ENCODE assay signal across 18 mouse cellular contexts in the genomic region with DNA sequence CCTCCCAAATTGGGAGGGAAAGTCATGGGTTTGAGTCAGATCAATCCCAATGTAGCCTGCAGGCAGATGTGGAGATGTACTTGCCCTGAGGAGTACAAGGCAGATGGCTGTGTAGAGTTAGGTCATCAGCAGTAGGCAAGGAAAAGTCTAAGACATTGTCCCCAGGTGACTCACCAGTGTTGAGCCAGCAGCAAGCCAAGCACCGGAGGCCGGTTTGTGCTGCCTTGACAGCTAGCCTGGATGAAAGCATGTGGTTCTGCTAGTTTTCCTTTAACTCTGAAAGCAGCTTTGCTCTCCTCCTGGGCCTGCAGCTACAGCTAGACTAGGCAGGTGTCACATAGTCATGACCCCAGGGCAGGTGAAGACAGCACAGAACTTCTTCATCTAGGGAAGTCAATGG. TPM values are rescaled to one million over a fixed set of nuclear protein-coding genes. Genes with fewer than 3 reads are reported as not detected.
DNase-seq lines count a peak whose midpoint lies in the region; ATAC-seq and TF ChIP-seq lines count a peak whose summit lies in the region.
"Had no signal": no experiment of that assay in that cellular context is flagged by ENCODE, and none has a peak within 500 bp of the region (broad histone marks: within the 10 kb centered on the region; RNA-seq: fewer than 3 reads in every experiment).

No protein-coding gene starts in this region.

- no peak for ATAC-seq in embryonic facial prominence, embryonic 14.5 days (ENCODE audit: low read depth)
- ATAC-seq in intestine, postnatal 0 days: peak; percentile 64

- H3K36me3 ChIP-seq in embryonic facial prominence, embryonic 14.5 days (ENCODE audit: control insufficient read depth, insufficient read depth, low read length): no peaks in the 10 kb centered on the region
- H3K36me3 ChIP-seq in embryonic facial prominence, embryonic 10.5 days (replicated peaks): no peaks in the 10 kb centered on the region
- H3K36me3 ChIP-seq in intestine, postnatal 0 days (ENCODE audit: control insufficient read depth, insufficient read depth): no peaks in the 10 kb centered on the region
- H3K36me3 ChIP-seq: embryonic facial prominence, embryonic 12.5 days; forebrain, embryonic 12.5 days; hindbrain, embryonic 12.5 days; limb, embryonic 13.5 days; lung, embryonic 15.5 days; midbrain, embryonic 10.5 days had no signal

- no peak overlapping the region for H3K9ac ChIP-seq in embryonic facial prominence, embryonic 14.5 days (ENCODE audit: low read depth, low read length)
- no peak overlapping the region for H3K9ac ChIP-seq in intestine, postnatal 0 days (ENCODE audit: low read depth, low read length)
- H3K9ac ChIP-seq: embryonic facial prominence, embryonic 12.5 days; forebrain, embryonic 12.5 days; hindbrain, embryonic 12.5 days; limb, embryonic 13.5 days; lung, embryonic 15.5 days had no signal

- WGBS in embryonic facial prominence, embryonic 14.5 days: 71% methylated on average over 2 of the region's 2 CpGs
- 84% methylated on average over 2 of the region's 2 CpGs for WGBS in embryonic facial prominence, embryonic 10.5 days
- WGBS in intestine, postnatal 0 days: 47% methylated on average over 2 of the region's 2 CpGs

- peak; percentile 24 for DNase-seq in embryonic facial prominence, embryonic 14.5 days (ENCODE audit: low spot score)
- DNase-seq in embryonic facial prominence, embryonic 10.5 days (ENCODE audit: low spot score): no peak
- peak; percentile 65 to 86 for DNase-seq in kidney, postnatal 25 days
- peak; percentile 42 for DNase-seq in urinary bladder, postnatal 25 days (ENCODE audit: low spot score)
- no peak for DNase-seq in right cerebral cortex, adult 18-20 months
- no peak for DNase-seq in testis, postnatal 10 days (ENCODE audit: low spot score)
- DNase-seq in frontal cortex, postnatal 10 days (ENCODE audit: low spot score in 2 of 2): no peak
- DNase-seq: adrenal gland, postnatal 10 days; cerebellum, postnatal 25 days; heart, adult 11 months; right cerebral cortex, postnatal 25 days had no signal

- no peaks in the 10 kb centered on the region for H3K27me3 ChIP-seq in embryonic facial prominence, embryonic 14.5 days (replicated peaks; ENCODE audit: control insufficient read depth, insufficient read depth, low read length)
- H3K27me3 ChIP-seq in embryonic facial prominence, embryonic 10.5 days (replicated peaks; ENCODE audit: low read depth, poor library complexity, severe bottlenecking): no peaks in the 10 kb centered on the region
- H3K27me3 ChIP-seq in intestine, postnatal 0 days (replicated peaks; ENCODE audit: control insufficient read depth, insufficient read depth, low read length): no peaks in the 10 kb centered on the region
- H3K27me3 ChIP-seq: embryonic facial prominence, embryonic 12.5 days; forebrain, embryonic 12.5 days; hindbrain, embryonic 12.5 days; limb, embryonic 13.5 days; lung, embryonic 15.5 days had no signal

- H3K4me2 ChIP-seq in embryonic facial prominence, embryonic 14.5 days (ENCODE audit: low read depth, low read length): no peak overlapping the region
- no peak overlapping the region for H3K4me2 ChIP-seq in intestine, postnatal 0 days (replicated peaks; ENCODE audit: low read depth)
- H3K4me2 ChIP-seq: embryonic facial prominence, embryonic 12.5 days; forebrain, embryonic 12.5 days; hindbrain, embryonic 12.5 days; limb, embryonic 13.5 days; lung, embryonic 15.5 days had no signal

- H3K4me3 ChIP-seq in embryonic facial prominence, embryonic 14.5 days (ENCODE audit: low read depth, low read length): no peak overlapping the region
- H3K4me3 ChIP-seq in embryonic facial prominence, embryonic 10.5 days: no peak overlapping the region
- H3K4me3 ChIP-seq in intestine, postnatal 0 days (ENCODE audit: low read depth, low read length): no peak overlapping the region
- H3K4me3 ChIP-seq: embryonic facial prominence, embryonic 12.5 days; forebrain, embryonic 12.5 days; hindbrain, embryonic 12.5 days; limb, embryonic 13.5 days; lung, embryonic 15.5 days; midbrain, embryonic 10.5 days had no signal

- no peaks in the 10 kb centered on the region for H3K9me3 ChIP-seq in embryonic facial prominence, embryonic 14.5 days (ENCODE audit: control insufficient read depth, low read length)
- H3K9me3 ChIP-seq in embryonic facial prominence, embryonic 10.5 days: no peaks in the 10 kb centered on the region
- no peaks in the 10 kb centered on the region for H3K9me3 ChIP-seq in intestine, postnatal 0 days (ENCODE audit: control insufficient read depth)
- H3K9me3 ChIP-seq: embryonic facial prominence, embryonic 12.5 days; forebrain, embryonic 12.5 days; hindbrain, embryonic 12.5 days; limb, embryonic 13.5 days; lung, embryonic 15.5 days; midbrain, embryonic 10.5 days had no signal

- H3K4me1 ChIP-seq in embryonic facial prominence, embryonic 14.5 days (ENCODE audit: control insufficient read depth, insufficient read depth, low read length): no peaks in the 10 kb centered on the region
- 0 out of 2 replicates have a peak, but pooled peaks cover 2% of the 10 kb centered on the region for H3K4me1 ChIP-seq in embryonic facial prominence, embryonic 10.5 days
- H3K4me1 ChIP-seq in intestine, postnatal 0 days (replicated peaks; ENCODE audit: control insufficient read depth, insufficient read depth, low read length): 0 out of 2 replicates have a peak, but pooled peaks cover 8% of the 10 kb centered on the region
- H3K4me1 ChIP-seq: embryonic facial prominence, embryonic 12.5 days; forebrain, embryonic 12.5 days; hindbrain, embryonic 12.5 days; midbrain, embryonic 10.5 days had no signal

- no peak overlapping the region for H3K27ac ChIP-seq in embryonic facial prominence, embryonic 14.5 days (replicated peaks; ENCODE audit: low read depth, low read length)
- no peak overlapping the region for H3K27ac ChIP-seq in embryonic facial prominence, embryonic 10.5 days (replicated peaks)
- 0 out of 2 replicates have a peak overlapping the region, but pooled peaks have one; percentile 28 for H3K27ac ChIP-seq in intestine, postnatal 0 days (ENCODE audit: low read depth, low read length)
- H3K27ac ChIP-seq: embryonic facial prominence, embryonic 12.5 days; forebrain, embryonic 12.5 days; hindbrain, embryonic 12.5 days; limb, embryonic 13.5 days; lung, embryonic 15.5 days; midbrain, embryonic 10.5 days had no signal

- no peak for TF ChIP-seq CTCF in intestine, postnatal 0 days (IDR thresholded peaks at IDR 0.05; ENCODE audit: low read depth)

RNA-seq across cellular contexts. Expression of a gene that starts 43.2 kb away (rescaled TPM):
- polyA plus RNA-seq in embryonic facial prominence, embryonic 14.5 days (2014; fragmentation: Nextera tagmentation; extraction: Ambion mirVana): 9.0 and 11.1 TPM in 2 replicates
- polyA plus RNA-seq in embryonic facial prominence, embryonic 10.5 days (2016; fragmentation: Nextera tagmentation; extraction: Ambion mirVana): 1.9 and 2.0 TPM in 2 replicates
- 6.7 and 7.7 TPM in 2 replicates for polyA plus RNA-seq in intestine, postnatal 0 days (2015; fragmentation: Nextera tagmentation; extraction: Ambion mirVana)

Comparison
In these comparisons a context has a peak if more than half of its experiments do, and no peak if none do; other contexts are left out.
1. DNase-seq: peak in embryonic facial prominence, embryonic 14.5 days (single experiment), kidney, postnatal 25 days (2 of 2) and urinary bladder, postnatal 25 days (single experiment); none in embryonic facial prominence, embryonic 10.5 days (single experiment), right cerebral cortex, adult 18-20 months (single experiment), testis, postnatal 10 days (single experiment) and frontal cortex, postnatal 10 days (0 of 2).